Mouse (Mus musculus): ENCODE data around the gene Fsd1. TPM values are rescaled to one million over a fixed set of nuclear protein-coding genes. Genes with fewer than 3 reads are reported as not detected.

Fsd1 gene
- polyA plus RNA-seq, 1 experiment, result 88.0 TPM

- TF ChIP-seq POLR2A (IDR thresholded peaks at IDR 0.05; ENCODE audit: borderline replicate concordance, insufficient read depth, low read length) (no peak), CTCF (IDR thresholded peaks at IDR 0.05; ENCODE audit: borderline replicate concordance, insufficient read depth, low read depth, low read length) (no peak)
- 13% methylated on average over 1 of the region's 1 CpGs for WGBS
- H3K27ac ChIP-seq (ENCODE audit: insufficient read depth, low read length), result peak overlapping the region; percentile 83
- peak in 1 of 2 experiments; percentile 23 for DNase-seq
- no peaks in the 10 kb centered on the region for H3K27me3 ChIP-seq (ENCODE audit: control insufficient read depth, insufficient read depth, low read length)
- H3K4me3 ChIP-seq (replicated peaks; ENCODE audit: insufficient read depth, low read depth, low read length), result no peak overlapping the region
- peaks cover 89% of the 10 kb centered on the region for H3K4me1 ChIP-seq (ENCODE audit: control insufficient read depth, insufficient read depth, low read length)
Measured at GRCm38 (mm10) chr17:56026881-56027280, 40.6 kb downstream of the Fsd1 start.

- peak overlapping the region; percentile 83 for H3K27ac ChIP-seq (ENCODE audit: insufficient read depth, low read length)
- peak; percentile 73 to 76 for DNase-seq
- H3K4me3 ChIP-seq (replicated peaks; ENCODE audit: insufficient read depth, low read depth, low read length), result no peak overlapping the region
- H3K27me3 ChIP-seq (ENCODE audit: control insufficient read depth, insufficient read depth, low read length), result no peaks in the 10 kb centered on the region
- no peak for TF ChIP-seq CTCF (IDR thresholded peaks at IDR 0.05; ENCODE audit: borderline replicate concordance, insufficient read depth, low read depth, low read length)
- no peak for TF ChIP-seq POLR2A (IDR thresholded peaks at IDR 0.05; ENCODE audit: borderline replicate concordance, insufficient read depth, low read length)
- peaks cover 85% of the 10 kb centered on the region for H3K4me1 ChIP-seq (ENCODE audit: control insufficient read depth, insufficient read depth, low read length)
- 4% methylated on average over 5 of the region's 5 CpGs for WGBS
Measured at GRCm38 (mm10) chr17:56027801-56028441, 41.6 kb downstream of the Fsd1 start.

GRCm38 (mm10) chr17:56030238-56030870, 44.0 kb downstream of the Fsd1 start:
- peak; percentile 44 to 62 for DNase-seq
- TF ChIP-seq POLR2A (IDR thresholded peaks at IDR 0.05; ENCODE audit: borderline replicate concordance, insufficient read depth, low read length) (no peak), CTCF (IDR thresholded peaks at IDR 0.05; ENCODE audit: borderline replicate concordance, insufficient read depth, low read depth, low read length) (no peak)
- Histone ChIP-seq H3K4me3 (replicated peaks; ENCODE audit: insufficient read depth, low read depth, low read length) (no peak overlapping the region), H3K4me1 (ENCODE audit: control insufficient read depth, insufficient read depth, low read length) (peaks cover 72% of the 10 kb centered on the region), H3K27me3 (ENCODE audit: control insufficient read depth, insufficient read depth, low read length) (no peaks in the 10 kb centered on the region), H3K27ac (ENCODE audit: insufficient read depth, low read length) (peak overlapping the region; percentile 56)
- 14% methylated on average over 9 of the region's 9 CpGs for WGBS

GRCm38 (mm10) chr17:56030919-56031318, 44.6 kb downstream of the Fsd1 start:
- H3K4me1 ChIP-seq (ENCODE audit: control insufficient read depth, insufficient read depth, low read length), result peaks cover 68% of the 10 kb centered on the region
- DNase-seq, result peak in 1 of 2 experiments; percentile 45
- WGBS, result 9% methylated on average over 5 of the region's 5 CpGs
- no peaks in the 10 kb centered on the region for H3K27me3 ChIP-seq (ENCODE audit: control insufficient read depth, insufficient read depth, low read length)
- peak overlapping the region; percentile 56 for H3K27ac ChIP-seq (ENCODE audit: insufficient read depth, low read length)
- H3K4me3 ChIP-seq (replicated peaks; ENCODE audit: insufficient read depth, low read depth, low read length), result no peak overlapping the region
- TF ChIP-seq CTCF (IDR thresholded peaks at IDR 0.05; ENCODE audit: borderline replicate concordance, insufficient read depth, low read depth, low read length) (no peak; the same call in 1 of the 2 replicates), POLR2A (IDR thresholded peaks at IDR 0.05; ENCODE audit: borderline replicate concordance, insufficient read depth, low read length) (no peak)

- H3K4me1 ChIP-seq (ENCODE audit: control insufficient read depth, insufficient read depth, low read length), result peaks cover 63% of the 10 kb centered on the region
- H3K4me3 ChIP-seq (replicated peaks; ENCODE audit: insufficient read depth, low read depth, low read length), result no peak overlapping the region
- H3K27me3 ChIP-seq (ENCODE audit: control insufficient read depth, insufficient read depth, low read length), result no peaks in the 10 kb centered on the region
- 88% methylated on average over 7 of the region's 7 CpGs for WGBS
- H3K27ac ChIP-seq (ENCODE audit: insufficient read depth, low read length), result peak overlapping the region; percentile 56
- peak in 1 of 2 experiments; percentile 29 for DNase-seq
- TF ChIP-seq CTCF (IDR thresholded peaks at IDR 0.05; ENCODE audit: borderline replicate concordance, insufficient read depth, low read depth, low read length), result no peak
- no peak for TF ChIP-seq POLR2A (IDR thresholded peaks at IDR 0.05; ENCODE audit: borderline replicate concordance, insufficient read depth, low read length)
Measured at GRCm38 (mm10) chr17:56031431-56031830, 45.1 kb downstream of the Fsd1 start.

GRCm38 (mm10) chr17:56032127-56032733, 45.9 kb downstream of the Fsd1 start:
- Histone ChIP-seq H3K27me3 (ENCODE audit: control insufficient read depth, insufficient read depth, low read length) (no peaks in the 10 kb centered on the region), H3K4me3 (replicated peaks; ENCODE audit: insufficient read depth, low read depth, low read length) (no peak overlapping the region), H3K27ac (ENCODE audit: insufficient read depth, low read length) (no peak overlapping the region), H3K4me1 (ENCODE audit: control insufficient read depth, insufficient read depth, low read length) (peaks cover 55% of the 10 kb centered on the region)
- DNase-seq, result no peak
- TF ChIP-seq CTCF (IDR thresholded peaks at IDR 0.05; ENCODE audit: borderline replicate concordance, insufficient read depth, low read depth, low read length) (no peak), POLR2A (IDR thresholded peaks at IDR 0.05; ENCODE audit: borderline replicate concordance, insufficient read depth, low read length) (no peak)
- 53% methylated on average over 6 of the region's 6 CpGs for WGBS

GRCm38 (mm10) chr17:56032831-56033230, 46.5 kb downstream of the Fsd1 start:
- H3K27me3 ChIP-seq (ENCODE audit: control insufficient read depth, insufficient read depth, low read length), result no peaks in the 10 kb centered on the region
- WGBS, result 74% methylated on average over 7 of the region's 7 CpGs
- DNase-seq, result no peak
- TF ChIP-seq POLR2A (IDR thresholded peaks at IDR 0.05; ENCODE audit: borderline replicate concordance, insufficient read depth, low read length) (no peak), CTCF (IDR thresholded peaks at IDR 0.05; ENCODE audit: borderline replicate concordance, insufficient read depth, low read depth, low read length) (no peak)
- H3K4me1 ChIP-seq (ENCODE audit: control insufficient read depth, insufficient read depth, low read length), result peaks cover 49% of the 10 kb centered on the region
- H3K27ac ChIP-seq (ENCODE audit: insufficient read depth, low read length), result no peak overlapping the region
- no peak overlapping the region for H3K4me3 ChIP-seq (replicated peaks; ENCODE audit: insufficient read depth, low read depth, low read length)
